Mouse (Mus musculus) cerebellum, postnatal 4 days (tissue): ENCODE results near the gene Ung.

Experiments used
- DNase-seq, 2 experiments: peaks; one replicate each; pipeline ENCODE4 v3.0.0; 2022; ENCODE audit warnings: low spot score in 2 of 2, mixed read lengths in 1 of 2

The Ung gene

GRCm38 (mm10) chr5:114163117-114163696 is 33.0 kb downstream of the Ung start:
- no peak for DNase-seq

GRCm38 (mm10) chr5:114170345-114170744 is 40.2 kb downstream of the Ung start:
- no peak for DNase-seq

GRCm38 (mm10) chr5:114172936-114173335 is 42.8 kb downstream of the Ung start:
- DNase-seq = no peak

- DNase-seq = no peak
Measured at GRCm38 (mm10) chr5:114173458-114173857, 43.3 kb downstream of the Ung start.

GRCm38 (mm10) chr5:114173877-114174581 is 43.8 kb downstream of the Ung start:
- no peak for DNase-seq

- peak in 1 of 2 experiments; percentile 35 for DNase-seq
Measured at GRCm38 (mm10) chr5:114174639-114175038, 44.5 kb downstream of the Ung start.

GRCm38 (mm10) chr5:114175596-114176171 is 45.5 kb downstream of the Ung start:
- DNase-seq = peak; percentile 32 to 65

GRCm38 (mm10) chr5:114176548-114177400 is 46.6 kb downstream of the Ung start:
- DNase-seq = no peak

GRCm38 (mm10) chr5:114177966-114178719 is 48.0 kb downstream of the Ung start:
- no peak for DNase-seq

- no peak for DNase-seq
Measured at GRCm38 (mm10) chr5:114179541-114179940, 49.4 kb downstream of the Ung start.

- no peak for DNase-seq
Measured at GRCm38 (mm10) chr5:114183493-114183892, 53.3 kb downstream of the Ung start.

- DNase-seq = no peak
Measured at GRCm38 (mm10) chr5:114187108-114187507, 56.9 kb downstream of the Ung start.
